Mouse (Mus musculus) heart, adult 2 months (tissue): ENCODE data around the gene Mfge8.

ENCODE experiments used
- CTCF ChIP-seq: fragments of 200-600 bp; IDR thresholded peaks from 2 replicates; pipeline ENCODE4 v1.8.1; 2022; ENCODE audit warnings: antibody characterized with exemption, mild to moderate bottlenecking, moderate library complexity
- POLR2A ChIP-seq: fragments of 200-500 bp; IDR thresholded peaks from 2 replicates; pipeline ENCODE4 v1.6.1; 2011; ENCODE audit warnings: mild to moderate bottlenecking, low read depth, low read length, control low read depth; ENCODE audit not compliant: insufficient read depth

DNA sequence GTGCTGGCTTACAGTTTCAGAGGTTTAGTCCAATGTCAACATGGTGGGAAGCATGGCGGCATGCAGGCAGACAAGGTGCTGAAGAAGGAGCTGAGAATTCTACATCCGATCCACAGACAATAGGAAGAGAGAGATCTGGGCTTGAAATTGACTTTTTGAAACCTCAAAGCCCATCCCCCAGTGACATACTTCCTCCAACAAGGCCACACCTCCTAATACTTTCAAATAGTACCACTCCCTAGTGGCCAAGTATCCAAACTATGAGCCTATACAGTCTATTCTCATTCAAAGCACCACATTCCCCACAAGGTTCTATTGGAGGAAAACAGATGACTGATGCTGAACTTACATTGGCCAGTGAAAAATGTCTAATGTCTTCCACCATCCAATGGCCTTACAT lies 38.7 kb upstream of the Mfge8 start:
- TF ChIP-seq CTCF (no peak), POLR2A (no peak)
